Mouse (Mus musculus) lung, adult 2 months (tissue): ENCODE data around the gene Nsf.

Source experiments
- CTCF ChIP-seq: fragments of 200-500 bp; IDR thresholded peaks from 2 replicates; pipeline ENCODE4 v1.5.1; 2011; ENCODE audit warnings: mild to moderate bottlenecking, low read length, control low read depth; ENCODE audit not compliant: insufficient read depth
- POLR2A ChIP-seq: fragments of 200-500 bp; IDR thresholded peaks from 2 replicates; pipeline ENCODE4 v1.6.1; 2011; ENCODE audit warnings: low read depth, mild to moderate bottlenecking, control low read depth, low read length, borderline replicate concordance; ENCODE audit errors: extremely low read depth

DNA sequence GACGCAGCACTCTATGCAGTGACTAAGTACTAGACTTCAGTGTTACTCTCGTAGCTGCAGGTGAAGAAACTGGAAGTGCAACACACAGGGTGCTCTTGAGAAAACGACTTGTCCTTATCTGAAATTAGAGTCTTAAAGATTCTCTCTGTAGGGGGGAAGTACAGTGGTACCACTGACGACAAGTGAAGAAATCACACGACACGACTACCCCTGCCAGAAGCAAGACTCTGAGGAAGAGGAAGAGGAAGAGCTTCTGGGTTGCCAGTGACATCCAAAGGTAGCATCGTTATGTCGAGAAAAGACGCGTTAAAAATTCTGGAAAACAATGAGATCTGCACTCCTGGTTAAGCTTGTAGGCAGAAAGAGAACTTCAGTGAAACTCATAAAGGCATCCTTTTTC is 70.1 kb downstream of the Nsf start:
- TF ChIP-seq POLR2A: no peak
- no peak for TF ChIP-seq CTCF
